Mouse (Mus musculus): ENCODE data around the gene Twf2. TPM values are rescaled to one million over a fixed set of nuclear protein-coding genes. Genes with fewer than 3 reads are reported as not detected.

Twf2 gene
- polyA plus RNA-seq, 1 experiment = 54.7 TPM

- Histone ChIP-seq H3K36me3 (ENCODE audit: control insufficient read depth, insufficient read depth) (peaks cover 17% of the 10 kb centered on the region), H3K4me3 (ENCODE audit: insufficient read depth, poor library complexity, severe bottlenecking) (no peak overlapping the region), H3K79me2 (ENCODE audit: control insufficient read depth, insufficient read depth) (no peaks in the 10 kb centered on the region), H3ac (ENCODE audit: control insufficient read depth, insufficient read length, low read depth) (no peak overlapping the region), H3K79me3 (ENCODE audit: low read depth) (no peaks in the 10 kb centered on the region), H3K27me3 (ENCODE audit: control insufficient read depth, insufficient read depth, insufficient read length) (no peaks in the 10 kb centered on the region)
- TF ChIP-seq MAX (IDR thresholded peaks at IDR 0.05) = no peak
- TF ChIP-seq MYOG (IDR thresholded peaks at IDR 0.05; ENCODE audit: control insufficient read depth, extremely low read depth, insufficient read length) = no peak
- TF ChIP-seq FOSL1 (IDR thresholded peaks at IDR 0.05; ENCODE audit: insufficient read depth, low read length, poor library complexity, severe bottlenecking) = no peak
- TF ChIP-seq MYOD1 (IDR thresholded peaks at IDR 0.05; ENCODE audit: control insufficient read depth, insufficient read length, low read depth) = no peak
- no peak for TF ChIP-seq CEBPB (IDR thresholded peaks at IDR 0.05; ENCODE audit: low read depth)
- no peak for TF ChIP-seq USF1 (IDR thresholded peaks at IDR 0.05; ENCODE audit: low read depth)
- TF ChIP-seq CTCF (IDR thresholded peaks at IDR 0.05; ENCODE audit: control insufficient read depth, insufficient read depth, insufficient read length) = no peak
Observed at GRCm38 (mm10) chr9:106195693-106196092, 7.2 kb upstream of the Twf2 start.

DNA sequence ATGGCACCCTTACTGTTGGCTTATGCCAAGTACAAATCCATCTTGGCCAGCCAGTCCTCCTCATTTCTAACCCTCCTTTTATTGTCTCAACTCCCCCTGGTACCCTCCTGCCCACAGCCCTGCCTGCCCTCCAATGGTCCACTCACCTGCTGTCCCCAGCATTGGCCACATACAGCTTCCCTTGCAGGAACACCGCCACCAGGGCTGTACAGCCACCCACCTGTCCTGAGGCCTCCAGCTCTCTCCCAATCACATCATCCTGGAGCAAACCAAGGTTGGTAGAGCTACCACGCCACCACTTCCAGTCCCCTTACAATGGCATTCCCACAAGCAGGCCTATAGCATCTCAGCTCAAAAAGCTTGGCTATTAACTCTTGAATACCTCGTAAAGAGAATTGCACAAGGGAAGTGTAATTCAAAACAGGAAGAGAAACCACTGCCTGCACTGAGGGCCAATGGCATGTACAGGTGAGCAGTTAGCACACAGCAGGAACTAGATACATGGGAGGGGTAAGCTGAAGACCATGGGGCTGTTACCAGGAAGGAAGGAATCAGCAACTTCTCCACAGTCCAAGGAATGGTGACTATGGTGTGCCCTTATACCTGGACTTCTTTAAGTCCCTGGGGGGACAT lies 5.7 kb upstream of the Twf2 start:
- Histone ChIP-seq H3K27me3 (ENCODE audit: control insufficient read depth, insufficient read depth, insufficient read length) (no peaks in the 10 kb centered on the region), H3K79me2 (ENCODE audit: control insufficient read depth, insufficient read depth) (no peaks in the 10 kb centered on the region), H3K79me3 (ENCODE audit: low read depth) (no peaks in the 10 kb centered on the region), H3K36me3 (ENCODE audit: control insufficient read depth, insufficient read depth) (peaks cover 6% of the 10 kb centered on the region), H3ac (ENCODE audit: control insufficient read depth, insufficient read length, low read depth) (no peak overlapping the region), H3K4me3 (ENCODE audit: insufficient read depth, poor library complexity, severe bottlenecking) (no peak overlapping the region)
- no peak for TF ChIP-seq USF1 (IDR thresholded peaks at IDR 0.05; ENCODE audit: low read depth)
- no peak for TF ChIP-seq CTCF (IDR thresholded peaks at IDR 0.05; ENCODE audit: control insufficient read depth, insufficient read depth, insufficient read length)
- no peak for TF ChIP-seq CEBPB (IDR thresholded peaks at IDR 0.05; ENCODE audit: low read depth)
- TF ChIP-seq MAX (IDR thresholded peaks at IDR 0.05) = no peak
- no peak for TF ChIP-seq MYOG (IDR thresholded peaks at IDR 0.05; ENCODE audit: control insufficient read depth, extremely low read depth, insufficient read length)
- TF ChIP-seq FOSL1 (IDR thresholded peaks at IDR 0.05; ENCODE audit: insufficient read depth, low read length, poor library complexity, severe bottlenecking) = no peak
- TF ChIP-seq MYOD1 (IDR thresholded peaks at IDR 0.05; ENCODE audit: control insufficient read depth, insufficient read length, low read depth) = no peak

- Histone ChIP-seq H3ac (ENCODE audit: control insufficient read depth, insufficient read length, low read depth) (no peak overlapping the region), H3K4me3 (ENCODE audit: insufficient read depth, poor library complexity, severe bottlenecking) (no peak overlapping the region), H3K36me3 (ENCODE audit: control insufficient read depth, insufficient read depth) (peaks cover 6% of the 10 kb centered on the region), H3K27me3 (ENCODE audit: control insufficient read depth, insufficient read depth, insufficient read length) (no peaks in the 10 kb centered on the region), H3K79me3 (ENCODE audit: low read depth) (no peaks in the 10 kb centered on the region), H3K79me2 (ENCODE audit: control insufficient read depth, insufficient read depth) (no peaks in the 10 kb centered on the region)
- TF ChIP-seq MYOG (IDR thresholded peaks at IDR 0.05; ENCODE audit: control insufficient read depth, extremely low read depth, insufficient read length) (no peak), CEBPB (IDR thresholded peaks at IDR 0.05; ENCODE audit: low read depth) (no peak), USF1 (IDR thresholded peaks at IDR 0.05; ENCODE audit: low read depth) (no peak), MAX (IDR thresholded peaks at IDR 0.05) (no peak), CTCF (IDR thresholded peaks at IDR 0.05; ENCODE audit: control insufficient read depth, insufficient read depth, insufficient read length) (no peak), FOSL1 (IDR thresholded peaks at IDR 0.05; ENCODE audit: insufficient read depth, low read length, poor library complexity, severe bottlenecking) (no peak), MYOD1 (IDR thresholded peaks at IDR 0.05; ENCODE audit: control insufficient read depth, insufficient read length, low read depth) (no peak)
Observed at GRCm38 (mm10) chr9:106197732-106198131, 5.2 kb upstream of the Twf2 start.

GRCm38 (mm10) chr9:106198962-106199458 lies 3.9 kb upstream of the Twf2 start:
- H3K27me3 ChIP-seq (ENCODE audit: control insufficient read depth, insufficient read depth, insufficient read length) = no peaks in the 10 kb centered on the region
- H3ac ChIP-seq (ENCODE audit: control insufficient read depth, insufficient read length, low read depth) = peak overlapping the region; percentile 84
- no peaks in the 10 kb centered on the region for H3K79me2 ChIP-seq (ENCODE audit: control insufficient read depth, insufficient read depth)
- no peak for TF ChIP-seq USF1 (IDR thresholded peaks at IDR 0.05; ENCODE audit: low read depth)
- no peak for TF ChIP-seq MAX (IDR thresholded peaks at IDR 0.05)
- TF ChIP-seq MYOD1 (IDR thresholded peaks at IDR 0.05; ENCODE audit: control insufficient read depth, insufficient read length, low read depth) = no peak
- TF ChIP-seq FOSL1 (IDR thresholded peaks at IDR 0.05; ENCODE audit: insufficient read depth, low read length, poor library complexity, severe bottlenecking) = no peak
- TF ChIP-seq CTCF (IDR thresholded peaks at IDR 0.05; ENCODE audit: control insufficient read depth, insufficient read depth, insufficient read length) = no peak
- no peak for TF ChIP-seq CEBPB (IDR thresholded peaks at IDR 0.05; ENCODE audit: low read depth)
- no peak for TF ChIP-seq MYOG (IDR thresholded peaks at IDR 0.05; ENCODE audit: control insufficient read depth, extremely low read depth, insufficient read length)
- H3K4me3 ChIP-seq (ENCODE audit: insufficient read depth, poor library complexity, severe bottlenecking) = peak overlapping the region; percentile 30
- H3K36me3 ChIP-seq (ENCODE audit: control insufficient read depth, insufficient read depth) = peaks cover 6% of the 10 kb centered on the region
- no peaks in the 10 kb centered on the region for H3K79me3 ChIP-seq (ENCODE audit: low read depth)

GRCm38 (mm10) chr9:106199535-106200272 lies 3.2 kb upstream of the Twf2 start, which contains the start of gene Ppm1m:
Ppm1m (minus strand) TSS chr9:106199746.
- peak within 1 kb of the TSS; percentile 30 for H3K4me3 ChIP-seq (ENCODE audit: insufficient read depth, poor library complexity, severe bottlenecking)
- no peak for TF ChIP-seq USF1 (IDR thresholded peaks at IDR 0.05; ENCODE audit: low read depth)
- no peak for TF ChIP-seq MAX (IDR thresholded peaks at IDR 0.05)
- no peak for TF ChIP-seq MYOD1 (IDR thresholded peaks at IDR 0.05; ENCODE audit: control insufficient read depth, insufficient read length, low read depth)
- TF ChIP-seq CTCF (IDR thresholded peaks at IDR 0.05; ENCODE audit: control insufficient read depth, insufficient read depth, insufficient read length) = no peak
- TF ChIP-seq CEBPB (IDR thresholded peaks at IDR 0.05; ENCODE audit: low read depth) = no peak
- no peaks in the 10 kb centered on the region for H3K79me3 ChIP-seq (ENCODE audit: low read depth)
- no peaks in the 10 kb centered on the region for H3K27me3 ChIP-seq (ENCODE audit: control insufficient read depth, insufficient read depth, insufficient read length)
- H3K36me3 ChIP-seq (ENCODE audit: control insufficient read depth, insufficient read depth) = peaks cover 6% of the 10 kb centered on the region
- peak within 1 kb of the TSS; percentile 84 for H3ac ChIP-seq (ENCODE audit: control insufficient read depth, insufficient read length, low read depth)
- H3K79me2 ChIP-seq (ENCODE audit: control insufficient read depth, insufficient read depth) = no peaks in the 10 kb centered on the region

Measured in C2C12 (cell line).